9 mouse cellular contexts compared by ENCODE assay signal in the genomic region with DNA sequence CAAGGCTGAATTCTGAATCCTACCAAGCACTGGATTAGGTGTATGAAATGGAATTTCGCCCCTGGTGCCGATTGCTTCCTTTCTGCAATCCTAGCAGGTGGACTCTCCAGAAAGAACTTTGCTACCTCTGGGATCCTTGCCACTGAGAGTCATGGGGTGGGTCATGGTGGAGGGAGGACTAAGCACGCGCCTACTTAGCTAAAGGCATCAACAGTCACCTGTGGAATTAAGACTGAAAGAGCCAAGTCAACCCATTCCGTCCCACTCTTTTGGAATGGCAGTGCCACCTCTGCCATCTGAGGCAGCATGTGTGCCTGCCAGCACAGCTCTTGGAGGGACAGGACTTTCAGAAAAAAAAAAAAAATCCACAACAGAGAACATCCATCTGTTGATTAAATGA. TPM values are rescaled to one million over a fixed set of nuclear protein-coding genes. Genes with fewer than 3 reads are reported as not detected.
DNase-seq lines count a peak whose midpoint lies in the region; ATAC-seq and TF ChIP-seq lines count a peak whose summit lies in the region.
"Had no signal": no experiment of that assay in that cellular context is flagged by ENCODE, and none has a peak within 500 bp of the region (broad histone marks: within the 10 kb centered on the region; RNA-seq: fewer than 3 reads in every experiment).

No protein-coding gene starts in this region.

- H3K27ac ChIP-seq in gastrocnemius, adult 2 months: no peak overlapping the region
- no peak overlapping the region for H3K27ac ChIP-seq in lung, embryonic 15.5 days
- H3K27ac ChIP-seq in limb, embryonic 11.5 days (replicated peaks; ENCODE audit: low read depth, low read length): no peak overlapping the region
- H3K27ac ChIP-seq in stomach, embryonic 16.5 days (ENCODE audit: low read length): no peak overlapping the region

- WGBS in lung, embryonic 15.5 days: 28% methylated on average over 5 of the region's 5 CpGs
- WGBS in limb, embryonic 11.5 days: 20% methylated on average over 5 of the region's 5 CpGs
- WGBS in stomach, embryonic 16.5 days: 25% methylated on average over 5 of the region's 5 CpGs

- ATAC-seq in lung, embryonic 15.5 days (ENCODE audit: borderline replicate concordance, extremely low read depth, low FRiP score, low TSS enrichment): no peak
- ATAC-seq in limb, embryonic 11.5 days (ENCODE audit: insufficient number of reproducible peaks, low FRiP score, low TSS enrichment, low read depth): no peak
- no peak for ATAC-seq in stomach, embryonic 16.5 days (ENCODE audit: insufficient read depth, low FRiP score)
- no peak for ATAC-seq in erythroid progenitor cell, adult 5-6 weeks (replicated peaks; ENCODE audit: low FRiP score, poor library complexity, severe bottlenecking)

- H3K9me3 ChIP-seq in lung, embryonic 15.5 days: no peaks in the 10 kb centered on the region
- H3K9me3 ChIP-seq in limb, embryonic 11.5 days (ENCODE audit: control insufficient read depth, low read length): no peaks in the 10 kb centered on the region
- no peaks in the 10 kb centered on the region for H3K9me3 ChIP-seq in stomach, embryonic 16.5 days (replicated peaks; ENCODE audit: control insufficient read depth, low read length)

- no peak overlapping the region for H3K9ac ChIP-seq in lung, embryonic 15.5 days
- H3K9ac ChIP-seq in limb, embryonic 11.5 days (ENCODE audit: low read length): no peak overlapping the region
- H3K9ac ChIP-seq in stomach, embryonic 16.5 days (ENCODE audit: low read length): no peak overlapping the region

- H3K36me3 ChIP-seq in lung, embryonic 15.5 days: no peaks in the 10 kb centered on the region
- H3K36me3 ChIP-seq in limb, embryonic 11.5 days (ENCODE audit: control insufficient read depth, insufficient read depth, low read length): no peaks in the 10 kb centered on the region
- no peaks in the 10 kb centered on the region for H3K36me3 ChIP-seq in stomach, embryonic 16.5 days (ENCODE audit: control insufficient read depth, insufficient read depth, low read length)

- peak overlapping the region; percentile 75 for H3K4me3 ChIP-seq in gastrocnemius, adult 2 months
- peak overlapping the region; percentile 63 for H3K4me3 ChIP-seq in lung, embryonic 15.5 days
- peak overlapping the region; percentile 64; the same call in 1 of the 2 replicates for H3K4me3 ChIP-seq in limb, embryonic 11.5 days (ENCODE audit: low read depth, low read length)
- H3K4me3 ChIP-seq in stomach, embryonic 16.5 days (replicated peaks; ENCODE audit: low read length): peak overlapping the region; percentile 60

- H3K27me3 ChIP-seq in lung, embryonic 15.5 days: peaks cover 89% of the 10 kb centered on the region
- H3K27me3 ChIP-seq in limb, embryonic 11.5 days (ENCODE audit: control insufficient read depth, insufficient read depth, low read length): peaks cover 39% of the 10 kb centered on the region
- peaks cover 32% of the 10 kb centered on the region for H3K27me3 ChIP-seq in stomach, embryonic 16.5 days (ENCODE audit: control insufficient read depth, insufficient read depth, low read length)

- TF ChIP-seq CTCF in gastrocnemius, adult 2 months (IDR thresholded peaks at IDR 0.05): no peak

- intact Hi-C loops in gastrocnemius, adult 2 months (cut with DNase I): loop anchor here (10.0 kb wide), 2 partner anchors 465 to 675 kb away; no protein-coding TSS in a partner anchor
- intact Hi-C loops in gastrocnemius, postnatal 36 days (cut with DNase I): loop anchor here (10.0 kb wide), 1 partner anchor 675 kb away; no protein-coding TSS in a partner anchor

- peaks cover 17% of the 10 kb centered on the region; the same call in 1 of the 2 replicates for H3K4me1 ChIP-seq in lung, embryonic 15.5 days
- 0 out of 2 replicates have a peak, but pooled peaks cover 4% of the 10 kb centered on the region for H3K4me1 ChIP-seq in limb, embryonic 11.5 days (ENCODE audit: control insufficient read depth, insufficient read depth, low read length)
- 0 out of 2 replicates have a peak, but pooled peaks cover 9% of the 10 kb centered on the region for H3K4me1 ChIP-seq in stomach, embryonic 16.5 days (ENCODE audit: control insufficient read depth, insufficient read depth, low read length)

- no peak for DNase-seq in gastrocnemius, adult 2 months
- no peak for DNase-seq in gastrocnemius, postnatal 36 days
- no peak for DNase-seq in lung, postnatal 10 days
- DNase-seq in limb, embryonic 11.5 days (ENCODE audit: low spot score): no peak
- DNase-seq in MN1 (ENCODE audit: low spot score): no peak
- DNase-seq: adrenal gland, adult 2 months had no signal

- H3K4me2 ChIP-seq in lung, embryonic 15.5 days: peak overlapping the region; percentile 95
- peak overlapping the region; percentile 88; the same call in 1 of the 2 replicates for H3K4me2 ChIP-seq in limb, embryonic 11.5 days (ENCODE audit: low read depth, severe bottlenecking)
- peak overlapping the region; percentile 77 for H3K4me2 ChIP-seq in stomach, embryonic 16.5 days (ENCODE audit: low read depth, low read length)

RNA-seq across cellular contexts. Expression of a gene that starts 4.1 kb away (rescaled TPM):
- under 1 TPM; 0.61 to 0.77 TPM for total RNA-seq in gastrocnemius, adult 2 months (2021)
- under 1 TPM; 0.51 to 0.54 TPM for total RNA-seq in gastrocnemius, postnatal 36 days (2021)
- 1.2 and 1.8 TPM in 2 replicates for polyA plus RNA-seq in lung, embryonic 15.5 days (2015; fragmentation: Nextera tagmentation; extraction: Ambion mirVana)
- 2.4 and 2.6 TPM in 2 replicates for polyA plus RNA-seq in limb, embryonic 11.5 days (2014; fragmentation: Nextera tagmentation; extraction: Ambion mirVana)
- 2.3 and 3.0 TPM in 2 replicates for polyA plus RNA-seq in stomach, embryonic 16.5 days (2015; fragmentation: Nextera tagmentation; extraction: Ambion mirVana)
- not detected in 2 replicates for total RNA-seq in erythroid progenitor cell, adult 5-6 weeks (2015; ENCODE audit: low replicate concordance)
- total RNA-seq in erythroid progenitor cell, adult 5-6 weeks (2017; ENCODE audit: low replicate concordance): not detected in 2 replicates
